Mouse (Mus musculus): ENCODE measurements around the gene H2-DMb1. TPM values are rescaled to one million over a fixed set of nuclear protein-coding genes. Genes with fewer than 3 reads are reported as not detected.
A peak's percentile ranks its signal among the peaks of the same experiment; 100 is the strongest.

Gene H2-DMb1
- total RNA-seq, 2 experiments from 2014 or later: 0.69 to 0.91 TPM

DNA sequence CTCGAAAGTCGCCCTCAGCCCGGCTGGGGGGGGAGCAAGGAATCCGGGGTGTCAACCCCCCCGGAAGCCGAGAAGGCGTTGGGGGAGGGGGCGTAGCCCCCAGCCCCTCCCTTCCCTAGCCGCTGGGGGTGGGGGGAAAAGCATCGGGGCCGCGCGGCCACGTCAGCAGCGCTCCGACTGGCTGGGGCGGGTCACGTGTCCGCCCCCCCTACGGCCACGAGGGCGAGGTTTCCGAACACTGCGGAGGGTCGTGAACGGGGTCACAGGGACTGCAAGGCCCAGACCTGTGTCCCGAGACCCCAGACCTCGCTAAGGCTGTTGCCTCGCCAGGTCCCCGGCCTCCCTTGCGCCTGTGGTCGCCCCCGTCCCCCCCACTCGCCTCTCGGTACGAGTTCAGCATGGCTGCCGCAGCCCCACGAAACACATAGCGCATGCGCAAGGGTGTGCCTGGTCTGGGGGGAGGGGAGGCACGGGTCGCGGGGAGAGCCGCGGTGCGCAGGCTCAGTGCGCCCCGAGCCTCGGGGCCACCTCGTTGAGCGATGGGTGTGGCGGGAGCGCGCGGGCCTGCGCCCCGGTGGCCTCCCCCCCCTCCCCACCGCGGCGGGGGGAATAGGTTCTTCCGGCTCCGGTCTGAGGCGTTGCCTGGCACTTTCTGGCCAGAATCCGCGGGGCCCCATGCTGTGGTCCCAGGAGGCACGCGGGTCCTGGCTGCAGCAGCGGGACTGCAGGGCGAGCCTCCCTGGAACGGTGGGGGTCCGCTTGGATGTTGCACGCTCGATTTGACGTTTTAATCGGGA lies 30.5 kb upstream of the H2-DMb1 start, which contains the start of gene Brd2:
Gene Brd2 (minus strand): TSS at position 447 of the 797 bp plus-strand sequence.
- peak; percentile 98 to 99 for DNase-seq (ENCODE audit: low spot score in 2 of 2)

DNA sequence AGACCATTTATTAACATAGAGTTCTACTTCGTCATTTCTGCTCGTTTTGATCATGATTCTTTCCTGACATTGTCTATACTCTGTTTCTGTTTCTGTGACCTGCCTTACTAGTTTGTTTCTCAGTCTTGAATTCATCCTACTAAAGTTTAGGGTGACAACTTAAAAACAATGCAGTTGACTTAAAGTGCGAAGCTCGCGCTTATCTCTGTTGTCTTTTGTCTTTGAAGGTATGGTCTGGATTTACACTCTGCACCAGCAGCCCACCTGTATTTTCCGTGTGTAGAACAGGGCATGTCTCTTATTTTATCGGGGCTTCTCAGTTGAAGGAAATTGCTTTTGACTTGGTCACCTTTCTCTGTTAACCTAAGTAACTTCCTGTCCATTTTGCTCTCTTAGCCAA lies 29.8 kb upstream of the H2-DMb1 start:
- no peak for DNase-seq (ENCODE audit: low spot score in 2 of 2)

DNA sequence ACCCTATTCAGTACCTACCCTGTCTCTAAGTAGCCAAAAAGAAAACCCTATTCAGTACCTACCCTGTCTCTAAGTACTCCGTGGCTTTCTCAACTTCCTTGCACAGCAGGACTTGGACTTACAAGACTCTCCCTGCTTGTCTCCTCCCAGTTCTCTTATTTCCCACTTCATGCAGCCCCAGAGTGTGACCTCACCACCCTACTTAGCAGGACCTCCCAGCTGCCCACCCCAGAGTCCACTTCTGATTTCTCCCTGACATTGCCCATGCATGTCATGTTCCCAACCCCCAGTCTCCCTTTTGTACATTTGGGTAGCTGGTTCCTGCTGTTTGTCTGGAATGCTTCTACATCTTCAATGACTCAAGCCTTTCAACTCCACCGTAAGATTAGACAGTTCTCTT lies 29.4 kb upstream of the H2-DMb1 start:
- DNase-seq (ENCODE audit: low spot score in 2 of 2): no peak

DNA sequence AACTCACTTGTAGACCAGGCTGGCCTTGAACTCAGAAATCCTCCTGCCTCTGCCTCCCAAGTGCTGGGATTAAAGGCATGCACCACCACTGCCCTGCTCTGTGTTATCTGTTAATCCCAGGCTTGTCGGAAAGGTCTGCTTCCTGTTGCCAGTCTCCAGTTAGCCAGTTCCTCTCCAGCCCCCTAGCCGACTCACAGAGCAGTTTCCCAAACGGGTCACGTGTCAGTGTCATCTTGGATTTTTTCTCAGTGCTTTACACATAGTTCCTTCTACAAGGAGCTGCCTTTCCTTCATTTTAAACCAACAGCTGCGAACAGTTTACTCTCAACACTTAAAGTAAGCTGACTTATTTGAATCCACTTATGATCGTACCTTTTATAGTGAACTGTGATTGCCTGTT lies 28.2 kb upstream of the H2-DMb1 start:
- no peak for DNase-seq (ENCODE audit: low spot score in 2 of 2)

DNA sequence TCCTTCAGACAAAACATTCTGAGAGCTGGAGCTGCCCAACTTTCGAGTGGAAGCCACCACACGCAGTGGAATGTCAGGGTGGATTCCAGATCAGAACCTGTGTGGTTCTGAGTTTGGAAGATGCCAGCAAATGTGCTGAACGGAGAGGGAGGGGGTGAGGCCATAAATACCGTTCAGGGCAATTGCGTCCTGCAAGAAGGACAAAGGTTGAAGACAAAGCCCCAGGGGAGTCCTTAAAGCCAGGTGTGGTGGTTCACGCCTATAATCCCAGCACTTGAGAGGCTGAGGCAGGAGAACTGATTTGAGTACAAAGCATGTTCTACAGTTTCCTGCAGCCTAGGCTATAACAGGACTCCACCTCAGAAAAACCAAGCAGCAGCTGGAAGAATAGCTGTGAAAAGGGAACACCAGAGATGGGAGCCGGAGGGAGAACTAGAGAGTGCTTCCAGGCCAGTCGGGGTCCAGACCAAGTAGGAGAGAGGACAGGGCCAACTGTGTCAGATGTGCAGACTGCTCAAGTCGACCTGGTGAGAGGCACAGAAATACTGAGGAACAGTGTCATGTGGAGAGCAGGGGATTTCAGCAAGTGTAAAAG lies 25.9 kb upstream of the H2-DMb1 start:
- no peak for DNase-seq (ENCODE audit: low spot score in 2 of 2)

DNA sequence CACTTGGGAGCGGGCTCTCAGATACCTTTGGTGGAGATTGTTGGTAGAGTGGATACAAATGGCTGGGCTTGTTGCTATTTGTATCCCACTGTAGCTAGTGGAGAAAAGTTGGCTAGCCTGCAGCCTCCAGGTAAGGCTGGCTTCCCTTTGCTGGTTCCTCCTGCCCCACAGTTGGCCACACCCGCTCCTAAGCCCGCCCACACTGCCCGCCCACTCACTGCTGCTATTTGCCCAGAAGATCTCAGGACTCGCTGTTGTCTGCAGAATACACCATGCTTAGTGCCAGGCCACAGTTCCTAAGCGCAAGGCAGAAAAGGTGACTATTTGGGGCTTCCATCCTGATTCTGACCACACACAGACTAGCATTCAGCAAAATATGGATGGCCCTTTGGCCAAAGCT lies 25.4 kb upstream of the H2-DMb1 start:
- peak in 1 of 2 experiments; percentile 56 for DNase-seq (ENCODE audit: low spot score in 2 of 2)

DNA sequence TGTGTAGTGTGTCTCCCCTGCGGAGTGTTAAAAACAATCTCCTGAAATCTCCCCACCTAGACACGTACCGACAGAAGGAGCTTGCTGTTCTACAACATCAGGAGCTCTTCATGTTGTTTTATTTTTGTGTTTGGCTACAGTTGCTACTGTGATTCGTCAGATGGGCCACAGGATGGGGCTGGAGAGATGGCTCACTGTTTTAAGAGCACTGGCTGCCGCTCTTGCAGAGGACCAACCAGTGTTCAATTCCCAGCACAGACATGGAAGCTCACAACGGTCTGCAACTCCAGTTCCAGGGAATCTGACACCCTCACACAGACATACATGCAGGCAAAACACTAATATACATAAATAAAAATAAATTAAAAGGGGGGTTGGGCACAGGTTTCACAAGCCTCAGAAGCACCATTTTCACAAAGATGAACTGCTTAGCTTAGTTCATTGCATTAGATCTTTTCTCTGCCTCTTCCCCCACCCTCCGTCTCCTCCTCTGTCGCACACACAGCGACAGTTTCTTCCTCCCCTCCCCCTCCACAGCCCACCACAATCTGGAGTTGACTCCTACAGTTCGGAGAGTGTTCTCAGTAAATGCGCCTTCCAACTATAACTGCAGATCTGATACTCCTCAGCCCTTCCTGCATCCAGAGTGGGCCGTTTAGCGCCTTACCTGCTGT lies 24.5 kb upstream of the H2-DMb1 start:
- DNase-seq (ENCODE audit: low spot score in 2 of 2): no peak

DNA sequence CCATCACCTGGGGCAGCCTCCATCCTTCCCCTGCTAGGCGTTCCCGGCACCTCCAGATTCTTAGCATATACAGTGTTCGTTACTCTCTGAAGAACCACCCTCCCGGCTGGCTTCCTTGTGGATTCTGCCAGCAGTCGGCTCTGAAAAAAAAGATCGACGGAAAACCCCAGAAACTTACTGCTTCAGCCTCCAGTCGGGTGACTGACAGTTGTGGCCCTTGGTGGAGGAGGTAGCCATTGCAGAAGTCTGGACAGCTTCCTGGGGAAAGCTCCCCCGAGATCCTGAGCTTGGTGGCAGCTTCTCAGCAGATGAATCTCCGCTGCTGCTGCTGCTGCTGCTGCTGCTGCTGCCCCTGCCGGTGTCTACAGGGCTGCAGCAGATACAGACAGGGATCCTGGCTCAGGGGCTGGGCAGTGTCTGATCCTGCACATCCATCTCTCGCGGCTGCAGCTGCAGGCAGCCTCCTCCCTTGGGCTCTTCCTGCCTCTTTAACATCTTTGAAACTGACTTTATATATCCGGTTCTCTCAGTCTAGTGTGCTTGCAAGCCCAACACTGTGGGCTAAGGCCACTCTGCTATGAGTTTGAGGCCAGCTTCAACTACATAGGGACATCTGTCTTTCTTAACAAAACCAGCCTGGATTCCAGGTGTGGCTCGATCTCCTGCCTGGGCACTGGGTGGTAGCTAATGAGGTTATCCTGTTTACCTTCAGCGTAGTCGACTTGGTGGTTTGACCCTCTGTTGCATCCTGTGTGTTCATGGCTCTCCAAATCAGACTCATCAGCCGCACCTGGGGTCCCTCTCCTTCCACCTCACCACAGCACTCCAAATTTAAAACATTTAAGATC lies 23.7 kb upstream of the H2-DMb1 start:
- DNase-seq (ENCODE audit: low spot score in 2 of 2): no peak

DNA sequence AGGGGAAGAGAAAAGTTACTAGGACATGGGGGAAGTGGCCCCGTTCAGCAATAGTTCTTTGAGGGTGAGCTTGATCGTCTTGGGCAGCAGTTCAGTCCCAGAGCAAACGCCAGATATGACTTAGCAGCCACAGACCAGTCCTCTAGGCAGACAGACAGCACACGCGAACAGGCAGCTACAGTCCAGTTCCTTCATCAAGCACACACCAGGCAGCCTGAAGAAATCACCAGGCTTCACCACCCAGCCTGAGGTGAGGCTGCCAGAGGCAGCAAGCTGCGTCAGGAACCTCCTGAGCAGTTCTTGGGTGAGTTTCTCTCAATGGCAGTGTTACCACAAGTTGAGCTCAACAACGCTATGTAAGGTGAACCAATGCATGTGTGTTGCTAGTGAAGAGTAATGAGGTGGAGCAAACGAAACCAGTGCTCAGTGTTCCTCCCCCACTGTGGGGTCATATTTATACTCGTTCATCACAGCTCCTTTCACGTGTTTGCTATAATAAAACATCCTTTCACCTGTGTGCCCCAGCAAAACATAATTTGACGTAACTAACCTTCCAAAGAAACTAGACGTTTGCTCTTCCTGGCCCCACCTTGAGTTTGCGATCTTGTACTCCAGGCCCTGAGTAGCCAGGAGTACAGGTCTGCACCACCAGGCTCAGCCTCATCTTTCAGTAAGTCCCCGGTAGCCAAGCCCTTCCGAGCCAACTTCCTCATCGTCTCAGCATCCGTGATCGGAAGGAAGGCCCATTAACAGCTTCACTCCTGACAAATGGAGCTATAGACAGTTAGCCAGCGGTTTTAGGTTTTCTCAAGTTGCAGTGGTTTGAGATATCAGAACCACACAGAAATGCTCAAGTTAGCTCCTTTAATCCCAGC lies 22.6 kb upstream of the H2-DMb1 start:
- no peak for DNase-seq (ENCODE audit: low spot score in 2 of 2)

DNA sequence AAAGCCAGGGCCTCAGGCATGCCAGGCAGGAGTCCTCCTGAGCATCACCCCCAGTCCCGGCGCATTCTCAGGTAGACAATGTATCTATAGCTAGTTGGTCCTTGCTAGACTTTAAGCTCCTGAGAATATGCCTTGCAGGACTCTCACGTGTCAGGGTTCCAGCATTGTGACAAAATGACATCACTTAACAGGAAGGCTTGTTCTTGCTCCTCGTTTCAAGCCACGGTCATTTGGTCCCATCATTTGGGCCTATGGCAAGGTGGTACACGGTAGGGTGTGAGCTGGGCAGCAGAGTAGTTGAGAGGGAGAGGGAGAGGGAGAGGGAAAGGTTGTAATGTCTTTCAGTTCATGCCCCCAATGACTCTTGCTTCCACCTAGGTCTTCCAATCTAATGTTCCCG lies 21.0 kb upstream of the H2-DMb1 start:
- no peak for DNase-seq (ENCODE audit: low spot score in 2 of 2)

DNA sequence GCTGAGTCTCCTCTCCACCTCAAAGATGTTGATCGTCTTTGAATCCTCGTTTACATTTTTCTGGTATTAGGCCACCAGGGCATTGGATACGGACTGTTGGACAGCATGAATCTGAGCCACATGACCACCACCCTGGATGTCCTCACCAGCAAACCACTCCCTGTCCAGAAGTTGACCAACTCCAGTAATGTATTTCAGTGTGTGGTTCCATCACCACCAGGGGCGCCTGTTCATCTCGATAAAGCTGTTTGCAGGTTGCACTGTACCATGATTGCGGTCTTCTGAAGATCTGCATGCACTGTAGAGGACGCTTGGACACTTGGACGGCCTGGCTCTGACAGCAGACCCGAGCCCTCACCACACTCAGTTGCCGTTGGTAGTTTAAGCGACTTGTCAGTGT lies 19.6 kb upstream of the H2-DMb1 start:
- no peak for DNase-seq (ENCODE audit: low spot score in 2 of 2)

DNA sequence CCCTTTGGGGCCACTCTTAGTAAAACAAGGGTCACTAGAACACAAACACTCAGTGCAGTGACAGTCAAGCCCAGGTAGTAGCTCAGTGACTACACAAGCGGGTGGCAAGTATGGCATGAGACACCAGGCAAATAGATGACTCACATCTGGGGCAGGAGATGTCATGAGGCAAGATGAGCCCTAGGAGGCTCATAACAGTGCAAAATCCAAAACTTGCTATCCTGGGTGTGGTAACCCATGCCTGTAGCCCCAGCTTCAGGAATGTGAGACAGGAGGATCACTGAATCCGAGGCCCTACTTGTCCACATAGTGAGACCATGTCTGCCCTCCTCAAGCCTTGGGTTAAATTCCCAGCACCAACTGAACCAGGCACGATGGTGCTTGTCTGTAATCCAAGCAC lies 18.4 kb upstream of the H2-DMb1 start:
- DNase-seq (ENCODE audit: low spot score in 2 of 2): no peak

DNA sequence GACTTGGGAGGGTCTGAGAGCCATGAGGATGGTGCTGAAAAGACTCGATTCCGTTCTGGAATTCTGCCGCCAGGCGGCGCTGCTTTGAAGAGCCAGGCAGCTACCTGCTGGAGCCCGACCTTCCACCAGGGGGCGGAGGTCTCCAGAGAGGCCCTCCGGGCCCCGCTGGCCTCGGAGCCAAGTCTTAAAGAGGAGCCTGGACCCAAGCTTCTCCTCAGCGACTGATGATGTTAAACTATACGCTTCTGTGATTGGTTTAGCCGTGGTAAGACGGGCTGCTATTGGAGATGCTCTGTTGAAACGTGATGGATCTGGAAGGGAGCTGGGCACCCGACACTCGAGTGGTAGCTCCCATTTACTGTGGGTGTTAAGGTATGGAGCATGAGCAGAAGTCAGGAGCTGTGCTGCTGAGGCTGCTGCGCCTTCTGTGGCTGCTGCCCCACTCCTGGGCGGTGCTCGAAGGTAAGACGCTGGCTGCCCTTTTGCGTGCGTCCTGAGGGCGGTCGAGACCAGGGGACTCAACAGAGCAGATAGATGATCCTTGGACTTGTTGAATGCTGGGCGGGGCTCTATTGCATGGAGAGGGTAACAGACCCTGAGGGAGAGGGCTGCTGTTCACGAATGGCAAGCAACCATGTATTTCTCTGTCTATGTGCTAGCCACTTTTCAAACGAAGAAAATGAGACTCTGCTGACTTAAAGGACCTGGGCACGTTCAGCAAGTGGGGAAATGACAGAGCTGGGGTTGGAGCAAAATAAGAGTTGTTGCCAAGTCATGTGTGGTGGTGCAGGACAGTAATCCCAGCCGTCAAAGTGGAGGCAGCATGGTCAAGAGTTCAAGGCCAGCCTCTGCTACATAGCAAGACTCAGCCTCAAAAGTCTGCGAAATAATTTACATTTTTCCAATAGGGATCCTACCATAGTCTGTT lies 17.3 kb upstream of the H2-DMb1 start:
- peak; percentile 99 to 100 for DNase-seq (ENCODE audit: low spot score in 2 of 2)

DNA sequence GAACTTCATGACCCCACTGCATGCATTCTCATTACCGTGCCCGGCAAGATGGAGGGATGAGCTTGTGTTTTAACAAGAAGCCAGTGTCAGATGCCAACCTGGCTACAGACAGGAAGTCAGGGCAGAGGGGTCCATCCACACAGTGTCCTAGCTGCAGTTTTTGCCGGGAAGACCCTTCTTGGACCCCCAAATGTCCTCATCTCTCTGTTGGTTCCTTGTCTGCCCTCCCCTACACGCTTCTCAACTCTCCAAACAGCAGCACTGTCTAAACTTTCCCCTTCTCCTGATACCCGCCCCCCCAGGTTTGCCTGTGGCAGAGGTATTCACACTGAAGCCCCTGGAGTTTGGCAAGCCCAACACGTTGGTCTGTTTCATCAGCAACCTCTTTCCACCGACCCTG lies 15.3 kb upstream of the H2-DMb1 start:
- DNase-seq (ENCODE audit: low spot score in 2 of 2): no peak

DNA sequence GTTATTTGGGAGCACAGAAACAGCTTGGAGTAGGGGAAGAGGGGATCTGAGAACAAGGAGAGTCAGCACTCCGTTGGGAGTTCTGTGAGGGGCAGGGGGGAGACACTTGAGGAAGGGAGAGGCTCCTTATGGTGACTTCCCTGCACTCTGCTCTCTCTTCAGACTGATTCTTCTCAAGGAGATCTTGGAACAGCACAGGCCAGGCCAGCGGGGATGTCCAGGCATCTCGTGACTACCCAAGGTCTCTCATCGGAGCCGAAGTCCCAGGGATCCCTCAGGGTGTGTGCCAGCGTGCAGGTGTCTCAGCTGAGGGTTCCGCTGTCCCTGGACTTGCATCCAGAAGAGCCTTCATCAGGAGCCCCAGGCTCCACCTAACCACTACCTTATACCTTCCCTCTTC lies 14.2 kb upstream of the H2-DMb1 start:
- DNase-seq (ENCODE audit: low spot score in 2 of 2): no peak

DNA sequence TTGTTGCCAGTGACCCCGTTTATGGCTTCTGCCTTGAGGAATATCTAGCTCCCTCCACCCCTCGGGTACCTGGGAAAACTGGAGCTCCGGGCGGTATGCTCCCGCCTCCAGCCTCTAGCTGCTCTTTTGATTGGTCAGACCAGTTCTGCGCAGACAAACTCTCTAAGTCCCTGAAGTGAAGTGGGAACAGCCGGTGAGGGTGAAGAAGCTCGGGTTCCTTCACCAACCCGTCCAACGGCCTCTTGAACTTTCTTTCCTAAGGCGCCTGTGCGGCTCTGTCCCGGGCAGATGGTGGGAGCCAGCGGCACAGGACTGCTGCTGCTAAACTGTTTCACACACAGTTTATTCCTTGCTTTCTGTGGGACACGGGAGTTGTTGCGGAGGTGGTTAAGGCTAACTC lies 13.5 kb upstream of the H2-DMb1 start:
- DNase-seq (ENCODE audit: low spot score in 2 of 2): no peak

DNA sequence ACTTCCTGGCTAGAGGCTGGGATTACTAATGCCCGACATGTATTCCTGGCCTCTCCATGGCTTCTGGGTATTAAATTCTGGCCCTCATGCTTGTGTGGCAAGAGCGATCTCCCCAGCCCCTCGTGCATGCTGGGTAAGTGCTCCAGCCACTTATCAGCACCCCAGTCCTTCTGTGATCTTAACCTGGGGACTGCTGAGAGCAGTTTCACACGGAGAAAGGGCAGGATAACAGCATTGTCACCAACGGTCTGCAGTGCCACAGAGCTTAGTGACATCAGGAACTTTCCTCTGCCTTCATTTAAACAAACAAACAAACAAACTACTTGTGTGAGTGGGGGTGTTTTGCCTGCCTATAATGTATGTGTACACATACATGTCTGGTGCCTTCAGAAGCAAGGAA lies 12.6 kb upstream of the H2-DMb1 start:
- DNase-seq (ENCODE audit: low spot score in 2 of 2): no peak

DNA sequence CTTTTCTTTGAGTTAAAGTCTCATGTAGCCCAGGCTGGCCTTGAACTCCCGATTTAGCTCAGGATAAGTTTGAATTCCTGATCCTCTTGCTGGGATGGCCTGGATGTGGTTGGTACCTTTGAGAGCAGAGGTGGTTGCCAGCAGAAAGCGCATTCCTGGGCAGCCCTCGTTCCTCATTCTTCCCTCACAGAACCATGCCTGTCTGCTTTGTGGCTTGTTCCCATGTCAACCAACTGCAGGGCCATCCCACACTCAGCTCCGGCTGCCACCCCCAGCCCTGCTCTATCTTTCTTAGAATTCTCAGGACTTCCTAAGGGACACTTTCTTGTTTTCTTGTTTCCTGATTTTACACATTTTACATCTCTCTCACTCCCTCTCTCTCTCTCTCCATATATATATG lies 11.4 kb upstream of the H2-DMb1 start:
- no peak for DNase-seq (ENCODE audit: low spot score in 2 of 2)

DNA sequence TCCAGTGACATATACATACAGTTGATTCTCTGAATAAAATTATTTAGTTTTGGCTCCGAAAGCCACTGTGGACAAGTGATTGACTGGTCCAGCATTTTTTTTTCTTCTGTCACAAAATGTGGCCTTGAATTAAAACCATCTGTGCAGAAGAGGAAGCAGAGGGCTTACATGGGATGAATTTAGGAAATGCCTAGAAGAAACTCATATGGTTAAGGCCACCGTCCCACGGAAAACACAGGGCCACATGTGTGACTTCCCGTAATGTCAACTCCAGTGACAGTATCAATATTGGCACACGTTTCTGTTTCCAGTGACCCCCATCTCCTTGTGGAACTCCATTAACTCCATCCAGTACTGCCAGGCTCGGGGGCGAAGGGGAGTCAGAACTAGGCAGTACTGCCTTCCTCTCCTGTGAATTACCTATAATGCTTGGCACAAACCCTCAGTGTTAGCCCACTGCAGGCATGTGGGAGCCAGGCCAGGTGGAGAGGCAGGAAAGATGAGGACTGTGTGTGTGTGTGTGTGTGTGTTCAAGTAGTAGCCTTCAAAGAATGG lies 10.3 kb upstream of the H2-DMb1 start:
- DNase-seq (ENCODE audit: low spot score in 2 of 2): no peak
